Comparison of ENCODE assay signal across 30 mouse cellular contexts in the genomic region with DNA sequence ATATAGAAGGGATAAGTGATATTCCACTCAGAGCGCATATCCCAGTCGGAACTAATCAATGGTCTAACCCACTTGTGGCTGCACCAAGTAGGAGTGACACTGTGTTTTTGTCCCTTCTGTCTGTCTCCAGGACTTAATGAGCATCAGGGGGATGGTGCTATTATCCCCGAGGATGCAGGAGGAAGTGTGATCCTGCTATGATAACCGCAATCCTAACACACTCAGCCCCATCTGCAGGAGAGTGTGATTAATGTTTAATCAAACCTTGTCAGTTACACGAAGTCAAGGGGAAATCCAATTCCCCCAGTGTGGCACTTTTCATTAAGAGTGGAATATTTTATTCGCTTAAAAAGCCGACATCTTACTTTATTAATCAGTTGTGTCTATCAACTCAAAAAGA. TPM values are rescaled to one million over a fixed set of nuclear protein-coding genes. Genes with fewer than 3 reads are reported as not detected.
DNase-seq lines count a peak whose midpoint lies in the region; ATAC-seq and TF ChIP-seq lines count a peak whose summit lies in the region.
"Had no signal": no experiment of that assay in that cellular context is flagged by ENCODE, and none has a peak within 500 bp of the region (broad histone marks: within the 10 kb centered on the region; RNA-seq: fewer than 3 reads in every experiment).

No protein-coding gene starts in this region.

- 68% methylated on average over 7 of the region's 7 CpGs for WGBS in hindbrain, embryonic 11.5 days
- 39% methylated on average over 7 of the region's 7 CpGs for WGBS in hindbrain, embryonic 13.5 days
- whole genome bisulfite sequencing in midbrain, embryonic 12.5 days = 73% methylated on average over 7 of the region's 7 CpGs
- 86% methylated on average over 7 of the region's 7 CpGs for WGBS in midbrain, embryonic 10.5 days

- H3K36me3 ChIP-seq in hindbrain, embryonic 11.5 days (ENCODE audit: control insufficient read depth, insufficient read depth, low read length) = no peaks in the 10 kb centered on the region
- no peaks in the 10 kb centered on the region for H3K36me3 ChIP-seq in hindbrain, embryonic 13.5 days
- no peaks in the 10 kb centered on the region for H3K36me3 ChIP-seq in midbrain, embryonic 12.5 days
- no peaks in the 10 kb centered on the region for H3K36me3 ChIP-seq in midbrain, embryonic 10.5 days
- H3K36me3 ChIP-seq: embryonic facial prominence, embryonic 13.5 days; forebrain, embryonic 15.5 days; heart, embryonic 12.5 days; heart, embryonic 15.5 days; hindbrain, embryonic 10.5 days; intestine, embryonic 15.5 days had no signal

- TF ChIP-seq POLR2A in brain, embryonic 14.5 days (IDR thresholded peaks at IDR 0.05; ENCODE audit: borderline replicate concordance, extremely low read depth, insufficient read depth, insufficient read length, poor library complexity, severe bottlenecking) = no peak

- no peak for ATAC-seq in hindbrain, embryonic 11.5 days (ENCODE audit: low FRiP score)
- no peak for ATAC-seq in hindbrain, embryonic 13.5 days (ENCODE audit: low FRiP score)
- 0 out of 2 replicates have a peak, but pooled peaks have one; percentile 65 for ATAC-seq in midbrain, embryonic 12.5 days (ENCODE audit: low FRiP score, low read depth)
- ATAC-seq: CD4-positive, CD25-positive, alpha-beta regulatory T cell, adult 4 months; forebrain, embryonic 15.5 days; intestine, embryonic 15.5 days had no signal

- no peaks in the 10 kb centered on the region for H3K4me1 ChIP-seq in hindbrain, embryonic 11.5 days (replicated peaks; ENCODE audit: control insufficient read depth, insufficient read depth, low read length)
- peaks cover 15% of the 10 kb centered on the region for H3K4me1 ChIP-seq in hindbrain, embryonic 13.5 days (replicated peaks)
- H3K4me1 ChIP-seq in midbrain, embryonic 12.5 days = no peaks in the 10 kb centered on the region; the same call in 1 of the 2 replicates
- peaks cover 4% of the 10 kb centered on the region; the same call in 1 of the 2 replicates for H3K4me1 ChIP-seq in midbrain, embryonic 10.5 days
- H3K4me1 ChIP-seq: embryonic facial prominence, embryonic 13.5 days; forebrain, embryonic 15.5 days; heart, embryonic 15.5 days; hindbrain, embryonic 10.5 days; intestine, embryonic 15.5 days had no signal

- no peak for TF ChIP-seq CTCF in brain, embryonic 14.5 days (IDR thresholded peaks at IDR 0.05; ENCODE audit: borderline replicate concordance, extremely low read depth, insufficient read depth, insufficient read length)

- H3K27me3 ChIP-seq in hindbrain, embryonic 11.5 days (ENCODE audit: control insufficient read depth, insufficient read depth, low read length) = no peaks in the 10 kb centered on the region
- H3K27me3 ChIP-seq in hindbrain, embryonic 13.5 days = no peaks in the 10 kb centered on the region
- H3K27me3 ChIP-seq in midbrain, embryonic 12.5 days = no peaks in the 10 kb centered on the region
- no peaks in the 10 kb centered on the region for H3K27me3 ChIP-seq in midbrain, embryonic 10.5 days (ENCODE audit: low read depth, poor library complexity, severe bottlenecking)
- H3K27me3 ChIP-seq: embryonic facial prominence, embryonic 13.5 days; forebrain, embryonic 15.5 days; heart, embryonic 12.5 days; heart, embryonic 15.5 days; intestine, embryonic 15.5 days had no signal

- no peaks in the 10 kb centered on the region for H3K9me3 ChIP-seq in hindbrain, embryonic 11.5 days (ENCODE audit: control insufficient read depth, low read length)
- H3K9me3 ChIP-seq in hindbrain, embryonic 13.5 days = no peaks in the 10 kb centered on the region
- no peaks in the 10 kb centered on the region for H3K9me3 ChIP-seq in midbrain, embryonic 12.5 days
- no peaks in the 10 kb centered on the region for H3K9me3 ChIP-seq in midbrain, embryonic 10.5 days (replicated peaks)
- H3K9me3 ChIP-seq: embryonic facial prominence, embryonic 13.5 days; forebrain, embryonic 15.5 days; heart, embryonic 12.5 days; heart, embryonic 15.5 days; hindbrain, embryonic 10.5 days; intestine, embryonic 15.5 days had no signal

- DNase-seq in hindbrain, embryonic 11.5 days (ENCODE audit: low spot score) = peak; percentile 13
- no peak for DNase-seq in midbrain, embryonic 10.5 days (ENCODE audit: low spot score)
- DNase-seq in brain, embryonic 14.5 days (ENCODE audit: low read depth) = peak; percentile 62
- DNase-seq in mesoderm, embryonic 11.5 days (ENCODE audit: low read depth, low spot score) = peak; percentile 7
- DNase-seq in adrenal gland, adult 18-20 months (ENCODE audit: low spot score in 2 of 2) = no peak
- DNase-seq in cerebellum, postnatal 10 days = no peak
- DNase-seq: adrenal gland, adult 8-10 months; adrenal gland, postnatal 25 days; cerebellum, adult 18-20 months; cerebellum, adult 9-10 months; cerebellum, postnatal 25 days; gastrocnemius, postnatal 25 days; heart, adult 18-20 months; heart, postnatal 10 days; heart, postnatal 36 days had no signal

- no peak overlapping the region for H3K4me2 ChIP-seq in hindbrain, embryonic 11.5 days (replicated peaks; ENCODE audit: low read depth, low read length)
- H3K4me2 ChIP-seq in hindbrain, embryonic 13.5 days = no peak overlapping the region
- no peak overlapping the region for H3K4me2 ChIP-seq in midbrain, embryonic 12.5 days (replicated peaks)
- H3K4me2 ChIP-seq: embryonic facial prominence, embryonic 13.5 days; forebrain, embryonic 15.5 days; heart, embryonic 12.5 days; heart, embryonic 15.5 days; intestine, embryonic 15.5 days had no signal

- no peak overlapping the region for H3K27ac ChIP-seq in hindbrain, embryonic 11.5 days (ENCODE audit: low read depth, low read length)
- no peak overlapping the region for H3K27ac ChIP-seq in hindbrain, embryonic 13.5 days
- no peak overlapping the region for H3K27ac ChIP-seq in midbrain, embryonic 12.5 days (replicated peaks)
- H3K27ac ChIP-seq in midbrain, embryonic 10.5 days (replicated peaks) = no peak overlapping the region
- H3K27ac ChIP-seq: embryonic facial prominence, embryonic 13.5 days; forebrain, embryonic 15.5 days; heart, embryonic 15.5 days; hindbrain, embryonic 10.5 days; intestine, embryonic 15.5 days had no signal

- H3K9ac ChIP-seq in hindbrain, embryonic 11.5 days (ENCODE audit: low read depth, low read length) = no peak overlapping the region
- H3K9ac ChIP-seq in hindbrain, embryonic 13.5 days = no peak overlapping the region; the same call in 1 of the 2 replicates
- no peak overlapping the region for H3K9ac ChIP-seq in midbrain, embryonic 12.5 days (replicated peaks)
- H3K9ac ChIP-seq: embryonic facial prominence, embryonic 13.5 days; forebrain, embryonic 15.5 days; heart, embryonic 12.5 days; heart, embryonic 15.5 days; intestine, embryonic 15.5 days had no signal

- no peak overlapping the region for H3K4me3 ChIP-seq in hindbrain, embryonic 11.5 days (ENCODE audit: low read depth, low read length)
- no peak overlapping the region for H3K4me3 ChIP-seq in hindbrain, embryonic 13.5 days
- no peak overlapping the region for H3K4me3 ChIP-seq in midbrain, embryonic 12.5 days
- H3K4me3 ChIP-seq in midbrain, embryonic 10.5 days = no peak overlapping the region
- H3K4me3 ChIP-seq: embryonic facial prominence, embryonic 13.5 days; forebrain, embryonic 15.5 days; heart, embryonic 12.5 days; heart, embryonic 15.5 days; hindbrain, embryonic 10.5 days; intestine, embryonic 15.5 days had no signal

RNA-seq across cellular contexts. Expression of a gene that starts 16.2 kb away (rescaled TPM):
- polyA plus RNA-seq in hindbrain, embryonic 11.5 days (2014; fragmentation: Nextera tagmentation; extraction: Ambion mirVana) = 0.28 TPM in 1 of 2 replicates, not detected in the other
- not detected in 2 replicates for polyA plus RNA-seq in hindbrain, embryonic 13.5 days (2015; fragmentation: Nextera tagmentation; extraction: Ambion mirVana)
- 0.43 TPM in 1 of 2 replicates, not detected in the other for polyA plus RNA-seq in midbrain, embryonic 12.5 days (2016; fragmentation: Nextera tagmentation; extraction: Ambion mirVana)
- polyA plus RNA-seq in midbrain, embryonic 10.5 days (2016; fragmentation: Nextera tagmentation; extraction: Ambion mirVana) = not detected in 2 replicates
- polyA plus RNA-seq in brain, embryonic 14.5 days (2012; rRNA removed) = not detected in 2 replicates
- total RNA-seq in adrenal gland, adult 18-20 months (2021) = not detected
- total RNA-seq: adrenal gland, adult 8-10 months; adrenal gland, postnatal 25 days; common myeloid progenitor, adult 5-6 weeks; gastrocnemius, adult 8-10 months; heart, postnatal 10 days; MEL had no signal
- polyA plus RNA-seq: C2C12; CD4-positive, CD25-positive, alpha-beta regulatory T cell, adult 4 months; embryonic facial prominence, embryonic 13.5 days; forebrain, embryonic 11.5 days; forebrain, embryonic 15.5 days; gonadal fat pad, adult 2 months; heart, embryonic 12.5 days; heart, embryonic 15.5 days; hindbrain, embryonic 10.5 days; intestine, embryonic 15.5 days had no signal

RNA-seq across cellular contexts. Expression of a gene that starts 37.8 kb away (rescaled TPM):
- polyA plus RNA-seq in hindbrain, embryonic 11.5 days (2014; fragmentation: Nextera tagmentation; extraction: Ambion mirVana) = 10.8 and 14.1 TPM in 2 replicates
- 12.4 and 13.8 TPM in 2 replicates for polyA plus RNA-seq in hindbrain, embryonic 13.5 days (2015; fragmentation: Nextera tagmentation; extraction: Ambion mirVana)
- 14.0 TPM in 2 replicates for polyA plus RNA-seq in midbrain, embryonic 12.5 days (2016; fragmentation: Nextera tagmentation; extraction: Ambion mirVana)
- 10.6 and 13.9 TPM in 2 replicates for polyA plus RNA-seq in midbrain, embryonic 10.5 days (2016; fragmentation: Nextera tagmentation; extraction: Ambion mirVana)
- polyA plus RNA-seq in brain, embryonic 14.5 days (2012; rRNA removed) = 8.7 and 11.0 TPM in 2 replicates
- 10 to 100 TPM; 26.9 to 27.0 TPM for total RNA-seq in adrenal gland, adult 18-20 months (2021)

Comparison
In these comparisons a context has a peak if more than half of its experiments do, and no peak if none do; other contexts are left out.
1. DNase-seq: peak in hindbrain, embryonic 11.5 days (single experiment), brain, embryonic 14.5 days (single experiment) and mesoderm, embryonic 11.5 days (single experiment); none in midbrain, embryonic 10.5 days (single experiment), adrenal gland, adult 18-20 months (0 of 2) and cerebellum, postnatal 10 days (0 of 2).